Mouse (Mus musculus) layer of hippocampus, adult 9-11 months (tissue): ENCODE data around the gene Klf1.
A peak's percentile ranks its signal among the peaks of the same experiment; 100 is the strongest.

Experiments
- DNase-seq: peaks from one replicate; pipeline ENCODE4 v3.0.0; 2022

Gene Klf1

DNA sequence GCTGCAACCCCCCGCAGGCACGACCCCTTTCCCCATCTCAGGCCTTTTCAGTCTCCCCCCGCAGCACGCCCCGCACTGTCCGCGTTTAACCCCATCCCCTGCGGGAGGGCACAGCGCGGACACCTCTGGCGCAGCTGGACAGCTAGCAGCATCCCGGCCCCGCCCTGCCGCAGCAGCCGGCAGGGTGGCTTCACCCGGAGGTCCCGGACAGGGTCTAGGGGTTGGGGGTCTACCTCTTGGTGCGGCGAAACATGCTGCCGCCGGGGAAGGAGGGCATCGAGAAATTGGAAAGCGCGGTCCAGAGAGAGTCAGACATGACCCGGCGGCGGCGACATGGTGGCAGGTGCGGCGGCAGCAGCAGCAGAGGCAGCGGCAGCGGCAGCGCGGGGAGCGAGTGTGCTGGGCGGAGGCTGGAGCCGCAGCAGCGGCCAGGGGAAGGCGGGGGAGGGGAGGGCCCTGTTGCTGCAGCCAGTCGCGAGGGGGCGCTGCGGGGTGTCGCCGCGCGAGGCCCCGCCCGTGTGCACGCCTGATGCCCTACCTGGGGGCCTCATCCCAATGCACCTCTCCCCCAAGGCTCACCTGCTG is 35.3 kb downstream of the Klf1 start, which contains the start of gene Mast1:
Mast1 (minus strand) TSS at position 398 of the 585 bp plus-strand sequence.
- DNase-seq, result peak; percentile 39

DNA sequence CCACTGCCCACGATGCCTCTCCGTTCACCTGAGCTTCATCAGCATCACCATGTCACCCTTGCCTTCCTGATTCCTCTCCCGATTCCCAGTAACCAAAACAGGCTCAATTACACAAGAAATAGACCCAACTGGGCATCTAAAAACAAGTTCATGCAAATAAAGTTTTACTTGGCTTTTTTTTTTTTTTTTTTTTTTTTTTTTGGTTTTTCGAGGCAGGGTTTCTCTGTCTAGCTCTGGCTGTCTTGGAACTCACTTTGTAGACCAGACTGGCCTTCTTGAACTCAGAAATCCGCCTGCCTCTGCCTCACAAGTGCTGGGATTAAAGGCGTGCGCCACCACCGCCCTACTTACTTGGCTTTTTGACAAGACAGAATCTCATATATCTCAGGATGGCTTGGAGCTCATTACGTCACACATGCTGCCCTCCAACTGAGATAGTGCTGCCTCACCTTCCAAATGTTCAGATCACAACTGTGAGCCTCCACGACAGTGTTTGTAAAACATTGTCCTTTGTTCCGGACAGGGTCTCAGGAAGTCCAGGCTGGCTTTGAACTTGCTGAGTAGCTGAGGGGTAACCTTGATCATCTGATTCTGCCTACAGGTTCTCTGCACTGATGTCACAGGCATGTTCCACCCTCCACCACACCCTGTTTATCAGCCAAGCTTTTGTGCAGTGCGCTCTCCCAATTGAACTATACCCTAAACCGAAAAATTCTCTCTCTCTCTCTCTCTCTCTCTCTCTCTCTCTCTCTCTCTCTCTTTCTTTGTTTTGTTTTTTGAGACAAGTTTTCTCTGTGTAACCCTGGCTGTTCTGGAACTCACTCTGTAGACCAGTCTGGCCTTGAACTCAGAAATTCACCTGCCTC is 36.1 kb downstream of the Klf1 start:
- DNase-seq, result no peak

DNA sequence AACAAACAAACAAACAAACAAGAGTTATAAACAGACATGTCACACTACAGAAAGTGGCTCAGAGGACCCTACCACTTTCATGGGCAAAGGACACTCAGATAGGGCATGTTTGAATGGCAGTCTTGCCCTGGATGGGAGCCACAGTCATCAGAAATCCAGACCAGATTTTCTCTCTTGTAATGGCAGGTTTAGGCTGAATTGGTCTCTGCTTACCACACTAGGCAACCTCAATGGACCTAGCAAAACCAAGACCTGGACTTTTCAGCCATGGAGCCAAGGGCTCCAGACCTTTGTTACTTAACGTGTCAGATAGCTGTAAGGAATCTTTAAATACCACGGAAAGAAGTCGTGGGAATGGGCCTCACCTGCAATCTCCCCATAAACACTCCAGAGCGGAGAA is 42.0 kb downstream of the Klf1 start:
- DNase-seq, result no peak

DNA sequence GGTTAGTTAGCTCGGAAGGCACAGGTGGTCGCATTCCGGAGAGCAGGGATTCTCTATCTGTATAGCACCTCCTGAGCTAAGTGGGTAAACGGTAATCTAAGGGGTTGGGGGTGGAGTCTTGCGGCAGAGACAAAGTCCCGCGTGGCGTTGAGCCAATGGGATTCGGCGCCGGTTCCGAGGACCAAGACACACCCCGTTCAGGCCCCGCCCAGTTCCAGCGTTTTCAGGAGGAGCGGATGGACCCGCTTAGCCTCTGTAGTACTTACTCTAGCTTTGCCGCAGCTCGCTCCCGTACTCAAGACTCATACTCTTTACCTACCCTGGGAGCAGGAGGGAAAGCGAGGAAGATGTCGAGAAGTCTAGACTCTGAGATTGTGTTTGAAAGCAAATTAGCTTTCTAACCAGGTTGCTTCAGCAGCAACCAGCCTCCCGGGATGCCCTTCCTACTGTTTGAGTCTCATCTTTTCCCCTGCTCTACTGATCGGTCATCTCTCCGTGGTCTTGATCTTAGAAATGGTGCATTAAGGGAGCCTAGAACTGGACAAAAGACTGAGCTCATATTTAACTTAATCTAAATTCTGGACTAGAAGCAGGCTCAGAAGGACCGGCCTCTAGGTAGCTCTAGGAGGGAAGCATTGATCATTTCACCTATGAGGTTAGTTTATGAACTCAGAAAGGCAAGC is 42.9 kb downstream of the Klf1 start:
- DNase-seq, result peak; percentile 73

DNA sequence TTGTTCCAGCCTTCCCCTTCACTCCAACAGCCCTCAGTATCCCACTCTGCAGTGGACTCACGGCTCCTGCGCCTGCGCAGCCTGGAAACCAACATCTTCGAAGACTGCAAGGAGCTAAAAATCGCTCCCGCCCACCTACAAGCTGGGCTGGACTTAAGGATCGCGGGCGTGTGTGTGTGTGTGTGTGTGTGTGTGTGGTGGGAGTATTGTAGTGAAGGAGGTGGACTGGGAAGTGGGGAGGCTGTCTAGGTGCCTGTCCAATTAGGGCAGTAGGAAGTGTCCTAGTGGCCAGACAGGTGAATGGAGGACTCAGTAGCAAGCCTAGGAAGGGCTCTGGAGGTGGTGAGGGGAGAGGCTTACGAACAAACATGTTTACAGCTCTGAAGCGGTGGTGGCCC is 43.5 kb downstream of the Klf1 start:
- DNase-seq, result peak; percentile 83

DNA sequence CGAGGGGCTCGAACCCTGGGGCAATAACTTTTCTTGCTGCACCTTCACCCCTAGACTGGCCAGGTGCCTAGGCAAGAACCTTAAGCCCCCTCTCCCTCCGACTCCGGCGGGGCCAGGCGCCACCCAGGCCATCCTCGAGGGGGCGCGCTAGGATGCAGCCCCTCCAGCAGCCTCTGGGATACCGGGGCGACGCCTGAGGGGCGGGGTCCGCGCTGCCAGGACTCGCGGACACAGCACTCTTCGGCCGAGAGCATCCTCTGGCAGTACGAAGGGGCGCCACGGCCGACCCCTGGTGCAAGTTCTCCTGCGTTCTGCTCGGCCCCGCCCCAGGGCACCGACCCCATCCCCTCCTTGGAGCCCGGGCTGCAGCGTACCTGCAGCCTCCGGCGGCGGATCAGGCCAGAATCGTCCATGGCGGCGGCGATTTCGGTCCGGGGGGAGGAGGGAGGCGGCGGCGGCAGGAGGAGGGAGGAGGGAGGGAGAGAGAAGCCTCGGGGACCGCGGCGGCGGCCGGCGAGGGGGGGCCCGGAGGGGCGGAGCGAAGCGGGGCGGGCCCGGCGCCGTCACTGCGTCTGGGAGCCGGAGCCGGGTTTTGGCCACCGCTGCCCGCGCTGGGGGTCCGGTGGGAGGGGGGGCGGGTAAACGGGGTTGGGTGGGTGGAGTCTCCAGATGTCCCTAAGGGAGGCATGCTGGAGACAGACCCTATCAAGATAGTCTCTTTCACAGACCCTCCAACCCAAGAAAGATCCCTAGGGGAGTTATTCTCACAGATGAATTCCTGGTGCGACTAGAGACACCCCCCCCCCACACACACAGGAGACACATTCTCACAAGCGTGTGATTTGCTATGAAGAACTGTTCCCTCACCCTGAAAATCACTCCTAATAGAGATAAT is 44.2 kb downstream of the Klf1 start:
- no peak for DNase-seq

DNA sequence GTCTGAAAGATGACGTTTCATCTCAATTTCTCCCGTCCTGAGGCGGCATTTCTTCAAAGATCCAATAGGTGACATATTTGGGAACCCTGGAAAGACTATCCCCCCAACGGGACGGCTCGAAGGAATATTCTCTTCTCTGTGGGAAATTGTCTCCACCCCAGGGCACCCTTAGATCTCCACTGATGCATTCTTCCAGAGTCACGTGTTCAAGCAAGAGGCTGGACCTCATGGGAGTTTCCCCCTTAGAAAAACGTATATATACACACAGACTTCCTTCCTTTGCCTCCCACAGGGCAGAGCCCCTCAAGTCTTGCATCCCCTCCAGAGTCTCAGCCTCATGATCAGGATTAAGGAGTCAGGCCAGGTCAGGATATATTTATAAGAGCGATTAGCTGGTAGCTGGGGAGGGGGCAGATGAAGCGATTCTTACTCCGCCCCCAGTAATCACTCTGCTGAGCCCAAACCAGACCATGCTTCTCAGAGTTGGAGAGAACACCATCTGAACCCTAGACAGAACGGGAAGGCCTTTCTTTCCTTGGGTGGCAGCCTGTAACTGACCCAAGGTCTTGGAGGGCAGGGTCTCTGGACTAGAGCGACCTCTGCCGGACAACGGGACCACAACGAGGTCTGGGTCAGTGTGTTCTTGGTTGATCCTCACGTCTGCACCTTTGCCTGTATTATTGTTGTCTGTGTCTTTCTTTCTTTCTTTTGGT is 45.0 kb downstream of the Klf1 start, which contains the start of gene Rtbdn:
Rtbdn (plus strand) TSS at position 464 of the 713 bp plus-strand sequence.
- no peak for DNase-seq

DNA sequence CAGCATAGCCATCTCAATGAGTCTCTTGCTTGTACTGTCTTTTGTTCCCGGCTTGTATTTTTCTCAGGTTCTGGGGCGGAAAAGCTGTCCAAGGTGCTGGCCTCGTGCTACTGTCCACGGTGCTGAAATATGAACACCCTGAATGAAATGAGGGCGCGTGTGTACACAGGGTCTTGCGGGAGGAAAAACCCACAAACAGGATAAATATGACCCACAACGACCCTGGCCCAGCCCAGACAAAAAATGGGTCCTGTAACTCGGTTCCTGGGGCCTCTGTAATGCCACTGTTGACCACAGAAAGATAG is 45.5 kb downstream of the Klf1 start:
- no peak for DNase-seq

DNA sequence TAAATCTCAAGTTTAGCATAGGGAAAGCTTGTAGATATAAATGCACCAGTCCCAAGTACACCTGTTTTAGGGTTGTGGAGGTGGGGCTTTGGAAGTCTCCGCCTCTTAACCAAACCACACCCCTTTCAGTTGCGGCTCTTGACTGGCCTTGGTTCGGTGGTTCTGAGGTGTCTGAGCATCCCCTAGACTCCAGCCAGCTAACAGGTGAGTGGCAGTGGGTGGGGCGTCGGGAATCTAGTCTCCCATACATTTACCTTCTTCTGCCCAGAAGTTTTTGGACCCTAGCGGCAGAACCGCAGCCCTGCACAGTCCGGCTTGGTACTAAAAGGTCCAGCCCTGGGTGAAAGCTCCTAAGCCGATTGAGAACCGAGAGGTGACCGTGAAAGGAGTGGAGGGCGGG is 48.0 kb downstream of the Klf1 start:
- DNase-seq, result no peak

DNA sequence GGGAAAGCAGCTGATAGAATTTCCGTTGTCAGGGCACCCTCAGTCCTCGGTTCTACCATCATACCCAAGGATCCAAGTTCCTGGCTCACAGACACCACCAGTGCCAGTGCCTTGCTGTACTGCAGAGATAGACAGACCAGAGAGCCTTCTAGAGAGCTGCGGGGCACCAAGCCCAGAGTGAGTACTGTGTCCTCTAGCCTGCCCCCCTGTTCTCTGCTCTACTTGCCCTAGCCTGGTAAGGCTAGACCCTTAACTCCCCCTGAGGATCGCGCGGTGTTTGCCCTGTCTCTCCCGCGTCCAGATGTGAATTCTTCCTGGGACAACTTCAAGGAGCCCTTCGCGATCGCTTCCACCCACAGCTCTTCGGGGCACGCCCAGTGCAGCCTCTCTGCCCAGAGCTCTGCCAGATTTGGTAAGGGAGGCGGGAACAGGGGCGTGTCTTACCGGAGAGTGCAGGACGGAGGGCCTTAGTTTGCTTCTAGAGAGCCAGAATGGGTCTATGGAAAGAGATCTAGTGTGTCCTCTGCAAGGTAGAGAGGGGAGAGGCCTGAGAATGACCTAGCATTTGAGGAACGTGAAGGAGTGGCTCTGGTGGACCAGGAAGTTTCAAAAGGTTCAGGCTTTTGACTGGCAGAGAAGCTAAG is 51.0 kb downstream of the Klf1 start:
- DNase-seq, result no peak
